Mouse (Mus musculus): Measurements from ENCODE around the gene Dhrs7b. TPM values are rescaled to one million over a fixed set of nuclear protein-coding genes. Genes with fewer than 3 reads are reported as not detected.
"Not testable (repeated sequence)": the region's sequence is repeated elsewhere in the genome, so short reads cannot be mapped to it uniquely, and the experiment has no call there.

Dhrs7b gene
- polyA plus RNA-seq, 1 experiment from 2014 or later: 36.6 TPM

DNA sequence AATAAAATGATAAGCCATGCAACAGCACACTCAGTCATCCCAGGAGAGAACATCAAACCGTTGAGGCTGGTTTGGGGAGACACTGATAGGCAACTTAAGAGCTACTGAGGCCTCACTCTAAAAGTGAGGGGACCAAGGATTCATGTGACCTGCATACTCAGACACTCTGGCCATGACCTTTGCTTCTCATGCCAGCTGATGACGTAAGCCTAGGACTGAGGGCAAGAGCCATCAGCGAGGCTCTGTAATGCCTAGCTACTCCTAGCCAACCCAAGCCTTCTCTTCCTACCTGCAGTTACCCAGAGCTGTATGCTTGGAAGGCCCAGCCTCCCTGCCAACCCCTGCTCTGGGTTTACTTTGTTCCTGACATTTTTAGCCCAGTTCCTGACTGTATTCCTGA, 31.6 kb downstream of the Dhrs7b start:
- no peak overlapping the region for H3K27ac ChIP-seq (ENCODE audit: low read depth, low read length)
- H3K4me3 ChIP-seq (ENCODE audit: low read depth, low read length): no peak overlapping the region
- no peak overlapping the region for H3K4me2 ChIP-seq (ENCODE audit: low read length)
- no peaks in the 10 kb centered on the region for H3K27me3 ChIP-seq (replicated peaks; ENCODE audit: control insufficient read depth, insufficient read depth, low read length)
- no peak for DNase-seq (ENCODE audit: low spot score)
- ATAC-seq: no peak
- no peaks in the 10 kb centered on the region for H3K4me1 ChIP-seq (ENCODE audit: control insufficient read depth, insufficient read depth, low read length)
- H3K36me3 ChIP-seq (ENCODE audit: control insufficient read depth, insufficient read depth, low read length): peaks cover 68% of the 10 kb centered on the region
- WGBS: 92% methylated on average over 3 of the region's 3 CpGs
- H3K9ac ChIP-seq (ENCODE audit: low read length): no peak overlapping the region
- no peaks in the 10 kb centered on the region for H3K9me3 ChIP-seq (replicated peaks; ENCODE audit: control insufficient read depth, low read length)

- Histone ChIP-seq H3K36me3 (ENCODE audit: control insufficient read depth, insufficient read depth, low read length) (peaks cover 59% of the 10 kb centered on the region), H3K4me2 (ENCODE audit: low read length) (no peak overlapping the region), H3K27me3 (replicated peaks; ENCODE audit: control insufficient read depth, insufficient read depth, low read length) (no peaks in the 10 kb centered on the region), H3K27ac (ENCODE audit: low read depth, low read length) (no peak overlapping the region), H3K9ac (ENCODE audit: low read length) (no peak overlapping the region), H3K4me1 (ENCODE audit: control insufficient read depth, insufficient read depth, low read length) (no peaks in the 10 kb centered on the region), H3K9me3 (replicated peaks; ENCODE audit: control insufficient read depth, low read length) (no peaks in the 10 kb centered on the region), H3K4me3 (ENCODE audit: low read depth, low read length) (no peak overlapping the region)
- WGBS: 75% methylated on average over 4 of the region's 4 CpGs
- ATAC-seq (no peak), DNase-seq (ENCODE audit: low spot score) (peak; percentile 8)
Observed at GRCm38 (mm10) chr11:60863196-60863595, 32.8 kb downstream of the Dhrs7b start.

DNA sequence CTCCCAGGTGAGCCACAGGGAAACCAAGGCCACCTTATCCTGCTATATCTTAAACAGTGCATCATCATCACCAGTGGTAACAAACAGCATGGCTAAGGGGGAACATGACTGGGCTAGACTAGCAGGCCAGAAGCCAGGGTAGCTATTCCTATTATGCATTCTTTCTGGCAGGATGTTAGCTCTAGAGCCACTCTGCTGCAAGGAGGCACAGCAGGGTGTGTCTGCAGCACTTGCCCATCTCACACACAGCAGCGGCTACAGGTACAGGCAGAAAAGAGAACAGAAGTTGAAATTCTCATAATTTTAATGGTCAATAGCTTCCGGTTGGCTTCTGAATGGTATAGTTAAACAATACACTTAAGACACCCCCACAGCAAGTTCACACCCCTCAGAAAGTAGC, 33.7 kb downstream of the Dhrs7b start:
- no peaks in the 10 kb centered on the region for H3K27me3 ChIP-seq (replicated peaks; ENCODE audit: control insufficient read depth, insufficient read depth, low read length)
- DNase-seq (ENCODE audit: low spot score): no peak
- no peaks in the 10 kb centered on the region for H3K4me1 ChIP-seq (ENCODE audit: control insufficient read depth, insufficient read depth, low read length)
- no peak overlapping the region for H3K9ac ChIP-seq (ENCODE audit: low read length)
- H3K27ac ChIP-seq (ENCODE audit: low read depth, low read length): no peak overlapping the region
- ATAC-seq: no peak
- WGBS: 90% methylated on average over 2 of the region's 2 CpGs
- H3K4me2 ChIP-seq (ENCODE audit: low read length): no peak overlapping the region
- no peaks in the 10 kb centered on the region for H3K9me3 ChIP-seq (replicated peaks; ENCODE audit: control insufficient read depth, low read length)
- H3K36me3 ChIP-seq (ENCODE audit: control insufficient read depth, insufficient read depth, low read length): peaks cover 50% of the 10 kb centered on the region
- no peak overlapping the region for H3K4me3 ChIP-seq (ENCODE audit: low read depth, low read length)

GRCm38 (mm10) chr11:60864916-60865315, 34.5 kb downstream of the Dhrs7b start:
- Histone ChIP-seq H3K4me1 (ENCODE audit: control insufficient read depth, insufficient read depth, low read length) (no peaks in the 10 kb centered on the region), H3K4me3 (ENCODE audit: low read depth, low read length) (no peak overlapping the region), H3K27me3 (replicated peaks; ENCODE audit: control insufficient read depth, insufficient read depth, low read length) (no peaks in the 10 kb centered on the region), H3K9me3 (replicated peaks; ENCODE audit: control insufficient read depth, low read length) (no peaks in the 10 kb centered on the region), H3K36me3 (ENCODE audit: control insufficient read depth, insufficient read depth, low read length) (peaks cover 49% of the 10 kb centered on the region), H3K27ac (ENCODE audit: low read depth, low read length) (no peak overlapping the region), H3K9ac (ENCODE audit: low read length) (no peak overlapping the region), H3K4me2 (ENCODE audit: low read length) (no peak overlapping the region)
- WGBS: 90% methylated on average over 14 of the region's 14 CpGs
- ATAC-seq (no peak), DNase-seq (ENCODE audit: low spot score) (no peak)

GRCm38 (mm10) chr11:60866021-60866420, 35.6 kb downstream of the Dhrs7b start:
- no peaks in the 10 kb centered on the region for H3K4me1 ChIP-seq (ENCODE audit: control insufficient read depth, insufficient read depth, low read length)
- ATAC-seq (no peak), DNase-seq (ENCODE audit: low spot score) (no peak)
- no peak overlapping the region for H3K4me3 ChIP-seq (ENCODE audit: low read depth, low read length)
- H3K27ac ChIP-seq (ENCODE audit: low read depth, low read length): no peak overlapping the region
- peaks cover 42% of the 10 kb centered on the region for H3K36me3 ChIP-seq (ENCODE audit: control insufficient read depth, insufficient read depth, low read length)
- no peaks in the 10 kb centered on the region for H3K27me3 ChIP-seq (replicated peaks; ENCODE audit: control insufficient read depth, insufficient read depth, low read length)
- H3K4me2 ChIP-seq (ENCODE audit: low read length): no peak overlapping the region
- H3K9ac ChIP-seq (ENCODE audit: low read length): no peak overlapping the region
- H3K9me3 ChIP-seq (replicated peaks; ENCODE audit: control insufficient read depth, low read length): no peaks in the 10 kb centered on the region
- WGBS: 70% methylated on average over 2 of the region's 2 CpGs

DNA sequence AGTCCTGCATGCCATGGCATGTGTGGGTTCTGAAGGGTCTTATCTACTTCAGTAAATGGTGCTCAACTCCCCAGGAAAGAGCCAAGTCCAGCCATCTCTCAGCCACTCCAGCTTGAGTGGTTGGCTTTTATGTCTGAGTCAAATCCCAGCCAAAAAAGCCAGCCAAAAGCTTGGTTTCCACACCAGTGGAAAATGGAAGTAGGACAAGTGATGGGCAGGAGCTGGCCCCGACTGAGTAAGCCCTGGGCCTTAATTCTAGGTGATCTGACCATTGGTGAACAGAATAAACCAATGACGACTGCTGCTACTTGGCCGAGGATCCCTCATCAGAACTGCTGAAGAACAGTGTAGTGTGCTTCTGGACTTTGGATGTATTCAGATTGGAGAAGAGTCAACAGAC, 37.0 kb downstream of the Dhrs7b start:
- Histone ChIP-seq H3K9ac (ENCODE audit: low read length) (no peak overlapping the region), H3K4me2 (ENCODE audit: low read length) (no peak overlapping the region), H3K9me3 (replicated peaks; ENCODE audit: control insufficient read depth, low read length) (no peaks in the 10 kb centered on the region), H3K36me3 (ENCODE audit: control insufficient read depth, insufficient read depth, low read length) (peaks cover 29% of the 10 kb centered on the region), H3K27me3 (replicated peaks; ENCODE audit: control insufficient read depth, insufficient read depth, low read length) (no peaks in the 10 kb centered on the region), H3K4me3 (ENCODE audit: low read depth, low read length) (no peak overlapping the region), H3K4me1 (ENCODE audit: control insufficient read depth, insufficient read depth, low read length) (no peaks in the 10 kb centered on the region), H3K27ac (ENCODE audit: low read depth, low read length) (no peak overlapping the region)
- 87% methylated on average over 3 of the region's 3 CpGs for WGBS
- ATAC-seq (no peak), DNase-seq (ENCODE audit: low spot score) (no peak)

GRCm38 (mm10) chr11:60867904-60868303, 37.5 kb downstream of the Dhrs7b start:
- Histone ChIP-seq H3K4me1 (ENCODE audit: control insufficient read depth, insufficient read depth, low read length) (no peaks in the 10 kb centered on the region), H3K36me3 (ENCODE audit: control insufficient read depth, insufficient read depth, low read length) (peaks cover 29% of the 10 kb centered on the region), H3K4me3 (ENCODE audit: low read depth, low read length) (no peak overlapping the region), H3K4me2 (ENCODE audit: low read length) (no peak overlapping the region), H3K27me3 (replicated peaks; ENCODE audit: control insufficient read depth, insufficient read depth, low read length) (no peaks in the 10 kb centered on the region), H3K27ac (ENCODE audit: low read depth, low read length) (no peak overlapping the region), H3K9me3 (replicated peaks; ENCODE audit: control insufficient read depth, low read length) (no peaks in the 10 kb centered on the region), H3K9ac (ENCODE audit: low read length) (no peak overlapping the region)
- DNase-seq (ENCODE audit: low spot score) (no peak), ATAC-seq (no peak)
- WGBS: 68% methylated on average over 8 of the region's 8 CpGs

- WGBS: 93% methylated on average over 6 of the region's 6 CpGs
- ATAC-seq: not testable (repeated sequence)
Observed at GRCm38 (mm10) chr11:60869471-60869870, 39.0 kb downstream of the Dhrs7b start.

GRCm38 (mm10) chr11:60871409-60871808, 41.0 kb downstream of the Dhrs7b start:
- H3K27ac ChIP-seq (ENCODE audit: low read depth, low read length): no peak overlapping the region
- DNase-seq (ENCODE audit: low spot score) (no peak), ATAC-seq (no peak)
- 93% methylated on average over 4 of the region's 4 CpGs for whole genome bisulfite sequencing
- no peaks in the 10 kb centered on the region for H3K9me3 ChIP-seq (replicated peaks; ENCODE audit: control insufficient read depth, low read length)
- H3K27me3 ChIP-seq (replicated peaks; ENCODE audit: control insufficient read depth, insufficient read depth, low read length): no peaks in the 10 kb centered on the region
- H3K4me3 ChIP-seq (ENCODE audit: low read depth, low read length): no peak overlapping the region
- H3K4me1 ChIP-seq (ENCODE audit: control insufficient read depth, insufficient read depth, low read length): no peaks in the 10 kb centered on the region
- H3K36me3 ChIP-seq (ENCODE audit: control insufficient read depth, insufficient read depth, low read length): peaks cover 14% of the 10 kb centered on the region; the same call in 1 of the 2 replicates
- no peak overlapping the region for H3K4me2 ChIP-seq (ENCODE audit: low read length)
- no peak overlapping the region for H3K9ac ChIP-seq (ENCODE audit: low read length)

More at GRCm38 (mm10) chr11:60869471-60869870, 39.0 kb downstream of the Dhrs7b start:
- H3K9me3 ChIP-seq (replicated peaks; ENCODE audit: control insufficient read depth, low read length); H3K27ac ChIP-seq (ENCODE audit: low read depth, low read length); H3K9ac ChIP-seq (ENCODE audit: low read length); H3K4me1 ChIP-seq (ENCODE audit: control insufficient read depth, insufficient read depth, low read length); H3K4me3 ChIP-seq (ENCODE audit: low read depth, low read length); H3K4me2 ChIP-seq (ENCODE audit: low read length); H3K27me3 ChIP-seq (replicated peaks; ENCODE audit: control insufficient read depth, insufficient read depth, low read length); DNase-seq (ENCODE audit: low spot score): not testable (repeated sequence)
- H3K36me3 ChIP-seq (ENCODE audit: control insufficient read depth, insufficient read depth, low read length): peaks cover 18% of the 10 kb centered on the region

All from forebrain, embryonic 14.5 days (tissue).